ENCODE assay signal across 8 mouse cellular contexts in genomic region chr2:25574136-25574535, GRCm38 (mm10). TPM values are rescaled to one million over a fixed set of nuclear protein-coding genes. Genes with fewer than 3 reads are reported as not detected.
DNase-seq lines count a peak whose midpoint lies in the region; ATAC-seq and TF ChIP-seq lines count a peak whose summit lies in the region.

No protein-coding gene starts in this region.

- peak overlapping the region; percentile 71 for H3K4me3 ChIP-seq in heart, embryonic 13.5 days
- H3K4me3 ChIP-seq in limb, embryonic 14.5 days (replicated peaks; ENCODE audit: low read length), result peak overlapping the region; percentile 48
- H3K4me3 ChIP-seq in stomach, postnatal 0 days (ENCODE audit: low read depth, low read length), result peak overlapping the region; percentile 50

- peak overlapping the region; percentile 90 for H3K4me2 ChIP-seq in heart, embryonic 13.5 days
- peak overlapping the region; percentile 89 for H3K4me2 ChIP-seq in limb, embryonic 14.5 days (replicated peaks; ENCODE audit: low read depth, low read length, severe bottlenecking)
- H3K4me2 ChIP-seq in stomach, postnatal 0 days (replicated peaks; ENCODE audit: low read depth), result peak overlapping the region; percentile 80

- H3K4me1 ChIP-seq in heart, embryonic 13.5 days, result peaks cover 50% of the 10 kb centered on the region
- peaks cover 38% of the 10 kb centered on the region for H3K4me1 ChIP-seq in limb, embryonic 14.5 days (ENCODE audit: control insufficient read depth, insufficient read depth, low read length)
- H3K4me1 ChIP-seq in stomach, postnatal 0 days (replicated peaks; ENCODE audit: control insufficient read depth, insufficient read depth), result peaks cover 4% of the 10 kb centered on the region; the same call in 1 of the 2 replicates

- peaks cover 33% of the 10 kb centered on the region for H3K36me3 ChIP-seq in heart, embryonic 13.5 days
- H3K36me3 ChIP-seq in limb, embryonic 14.5 days (ENCODE audit: control insufficient read depth, insufficient read depth, low read length), result peaks cover 34% of the 10 kb centered on the region
- H3K36me3 ChIP-seq in stomach, postnatal 0 days (ENCODE audit: control insufficient read depth, insufficient read depth, low read length), result no peaks in the 10 kb centered on the region; the same call in 1 of the 2 replicates

- H3K9ac ChIP-seq in heart, embryonic 13.5 days, result peak overlapping the region; percentile 86
- H3K9ac ChIP-seq in limb, embryonic 14.5 days (ENCODE audit: low read depth, low read length, severe bottlenecking), result peak overlapping the region; percentile 55
- H3K9ac ChIP-seq in stomach, postnatal 0 days (ENCODE audit: low read length), result peak overlapping the region; percentile 48

- peak overlapping the region; percentile 90 for H3K27ac ChIP-seq in heart, embryonic 13.5 days (replicated peaks)
- no peak overlapping the region for H3K27ac ChIP-seq in limb, embryonic 14.5 days (replicated peaks; ENCODE audit: low read depth, low read length)
- 0 out of 2 replicates have a peak overlapping the region, but pooled peaks have one; percentile 49 for H3K27ac ChIP-seq in stomach, postnatal 0 days (replicated peaks)

- WGBS in heart, embryonic 13.5 days, result 10% methylated on average over 11 of the region's 11 CpGs
- 13% methylated on average over 11 of the region's 11 CpGs for WGBS in limb, embryonic 14.5 days
- WGBS in stomach, postnatal 0 days, result 12% methylated on average over 11 of the region's 11 CpGs

- TF ChIP-seq CTCF in stomach, postnatal 0 days (IDR thresholded peaks at IDR 0.05; ENCODE audit: low read depth), result no peak

- no peaks in the 10 kb centered on the region for H3K9me3 ChIP-seq in heart, embryonic 13.5 days
- H3K9me3 ChIP-seq in limb, embryonic 14.5 days (ENCODE audit: control insufficient read depth, low read length), result no peaks in the 10 kb centered on the region
- H3K9me3 ChIP-seq in stomach, postnatal 0 days (ENCODE audit: control insufficient read depth, low read length), result no peaks in the 10 kb centered on the region

- no peak for TF ChIP-seq POLR2A in limb, embryonic 14.5 days (IDR thresholded peaks at IDR 0.05; ENCODE audit: borderline replicate concordance, extremely low read depth, insufficient read depth, insufficient read length)

- no peak for DNase-seq in heart, postnatal 4 days
- peak; percentile 24 for DNase-seq in urinary bladder, adult 2 months (ENCODE audit: low spot score)
- no peak for DNase-seq in urinary bladder, postnatal 36 days (ENCODE audit: low spot score in 2 of 2)
- DNase-seq in limb, embryonic 14.5 days (ENCODE audit: low spot score), result no peak
- peak; percentile 14 for DNase-seq in stomach, postnatal 0 days (ENCODE audit: low spot score)
- DNase-seq in left cerebral cortex, adult 9 months (ENCODE audit: low spot score in 2 of 2), result no peak
- DNase-seq in cerebellum, postnatal 36 days, result no peak

- no peak for ATAC-seq in heart, embryonic 13.5 days (ENCODE audit: extremely low read depth, insufficient number of reproducible peaks, low FRiP score, low TSS enrichment)
- no peak for ATAC-seq in limb, embryonic 14.5 days (ENCODE audit: low FRiP score, low read depth)
- ATAC-seq in stomach, postnatal 0 days (ENCODE audit: low FRiP score, low TSS enrichment), result no peak

- TF ChIP-seq EP300 in stomach, postnatal 0 days (optimal IDR thresholded peaks at IDR 0.05), result no peak

- H3K27me3 ChIP-seq in heart, embryonic 13.5 days (replicated peaks), result peaks cover 35% of the 10 kb centered on the region
- H3K27me3 ChIP-seq in limb, embryonic 14.5 days (ENCODE audit: control insufficient read depth, insufficient read depth, low read length), result peaks cover 31% of the 10 kb centered on the region
- H3K27me3 ChIP-seq in stomach, postnatal 0 days (ENCODE audit: control insufficient read depth, insufficient read depth, low read length), result peaks cover 16% of the 10 kb centered on the region

RNA-seq across cellular contexts. Expression of gene Mamdc4, which starts 0.5 kb away (rescaled TPM):
- polyA plus RNA-seq in heart, embryonic 13.5 days (2015; fragmentation: Nextera tagmentation; extraction: Ambion mirVana), result 4.6 and 7.3 TPM in 2 replicates
- 1 to 10 TPM; 1.4 to 2.3 TPM for total RNA-seq in heart, postnatal 4 days (2021)
- polyA plus RNA-seq in urinary bladder, adult 2 months (2012; rRNA removed), result 1.3 and 1.4 TPM in 2 replicates
- 10.9 and 15.0 TPM in 2 replicates for polyA plus RNA-seq in limb, embryonic 14.5 days (2012; rRNA removed)
- polyA plus RNA-seq in limb, embryonic 14.5 days (2014; fragmentation: Nextera tagmentation; extraction: Ambion mirVana), result 1.4 and 1.8 TPM in 2 replicates
- polyA plus RNA-seq in stomach, postnatal 0 days (2015; fragmentation: Nextera tagmentation; extraction: Ambion mirVana), result 0.34 and 0.55 TPM in 2 replicates

RNA-seq across cellular contexts. Expression of gene Phpt1, which starts 0.9 kb away (rescaled TPM):
- polyA plus RNA-seq in heart, embryonic 13.5 days (2015; fragmentation: Nextera tagmentation; extraction: Ambion mirVana), result 177 and 199 TPM in 2 replicates
- 100 to 1,000 TPM; 100 to 101 TPM for total RNA-seq in heart, postnatal 4 days (2021)
- 64.2 and 75.6 TPM in 2 replicates for polyA plus RNA-seq in urinary bladder, adult 2 months (2012; rRNA removed)
- 137 and 139 TPM in 2 replicates for polyA plus RNA-seq in limb, embryonic 14.5 days (2012; rRNA removed)
- 167 and 176 TPM in 2 replicates for polyA plus RNA-seq in limb, embryonic 14.5 days (2014; fragmentation: Nextera tagmentation; extraction: Ambion mirVana)
- 87.0 and 87.5 TPM in 2 replicates for polyA plus RNA-seq in stomach, postnatal 0 days (2015; fragmentation: Nextera tagmentation; extraction: Ambion mirVana)

RNA-seq across cellular contexts. Expression of gene Ajm1, which starts 7.4 kb away (rescaled TPM):
- 0.14 and 0.27 TPM in 2 replicates for polyA plus RNA-seq in heart, embryonic 13.5 days (2015; fragmentation: Nextera tagmentation; extraction: Ambion mirVana)
- total RNA-seq in heart, postnatal 4 days (2021), result under 1 TPM; 0.14 to 0.41 TPM
- polyA plus RNA-seq in urinary bladder, adult 2 months (2012; rRNA removed), result 0.47 and 0.57 TPM in 2 replicates
- polyA plus RNA-seq in limb, embryonic 14.5 days (2012; rRNA removed), result 2.5 and 3.5 TPM in 2 replicates
- polyA plus RNA-seq in limb, embryonic 14.5 days (2014; fragmentation: Nextera tagmentation; extraction: Ambion mirVana), result 0.18 and 0.19 TPM in 2 replicates
- 0.29 and 0.52 TPM in 2 replicates for polyA plus RNA-seq in stomach, postnatal 0 days (2015; fragmentation: Nextera tagmentation; extraction: Ambion mirVana)

RNA-seq across cellular contexts. Expression of gene Edf1, which starts 16.5 kb away (rescaled TPM):
- polyA plus RNA-seq in heart, embryonic 13.5 days (2015; fragmentation: Nextera tagmentation; extraction: Ambion mirVana), result 277 and 302 TPM in 2 replicates
- 100 to 1,000 TPM; 151 to 152 TPM for total RNA-seq in heart, postnatal 4 days (2021)
- 222 and 224 TPM in 2 replicates for polyA plus RNA-seq in urinary bladder, adult 2 months (2012; rRNA removed)
- 116 and 174 TPM in 2 replicates for polyA plus RNA-seq in limb, embryonic 14.5 days (2012; rRNA removed)
- 325 and 331 TPM in 2 replicates for polyA plus RNA-seq in limb, embryonic 14.5 days (2014; fragmentation: Nextera tagmentation; extraction: Ambion mirVana)
- polyA plus RNA-seq in stomach, postnatal 0 days (2015; fragmentation: Nextera tagmentation; extraction: Ambion mirVana), result 351 and 372 TPM in 2 replicates

RNA-seq across cellular contexts. Expression of gene Traf2, which starts 27.4 kb away (rescaled TPM):
- polyA plus RNA-seq in heart, embryonic 13.5 days (2015; fragmentation: Nextera tagmentation; extraction: Ambion mirVana), result 21.0 and 22.9 TPM in 2 replicates
- total RNA-seq in heart, postnatal 4 days (2021), result 10 to 100 TPM; 13.2 to 15.8 TPM
- polyA plus RNA-seq in urinary bladder, adult 2 months (2012; rRNA removed), result 15.5 and 15.7 TPM in 2 replicates
- polyA plus RNA-seq in limb, embryonic 14.5 days (2012; rRNA removed), result 18.0 and 18.9 TPM in 2 replicates
- 29.2 and 35.6 TPM in 2 replicates for polyA plus RNA-seq in limb, embryonic 14.5 days (2014; fragmentation: Nextera tagmentation; extraction: Ambion mirVana)
- 15.9 and 16.0 TPM in 2 replicates for polyA plus RNA-seq in stomach, postnatal 0 days (2015; fragmentation: Nextera tagmentation; extraction: Ambion mirVana)

Comparison
In these comparisons a context has a peak if more than half of its experiments do, and no peak if none do; other contexts are left out.
1. DNase-seq: peak in urinary bladder, adult 2 months (single experiment) and stomach, postnatal 0 days (single experiment); none in heart, postnatal 4 days (single experiment), urinary bladder, postnatal 36 days (0 of 2), limb, embryonic 14.5 days (single experiment), left cerebral cortex, adult 9 months (0 of 2) and cerebellum, postnatal 36 days (0 of 2).
2. Peak in every context shown above with its lines, with median percentiles within 50 percentile points of each other: H3K4me2 ChIP-seq, H3K4me3 ChIP-seq and H3K9ac ChIP-seq.